23 mouse cellular contexts compared by ENCODE assay signal in genomic region chr9:66285901-66286300, GRCm38 (mm10).
DNase-seq lines count a peak whose midpoint lies in the region; ATAC-seq and TF ChIP-seq lines count a peak whose summit lies in the region.
"Had no signal": no experiment of that assay in that cellular context is flagged by ENCODE, and none has a peak within 500 bp of the region (broad histone marks: within the 10 kb centered on the region; RNA-seq: fewer than 3 reads in every experiment).

No protein-coding gene starts in this region.

- H3K4me2 ChIP-seq in midbrain, embryonic 11.5 days: no peak overlapping the region
- no peak overlapping the region for H3K4me2 ChIP-seq in midbrain, postnatal 0 days (ENCODE audit: low read depth, low read length, poor library complexity, severe bottlenecking)
- peak overlapping the region; percentile 36 for H3K4me2 ChIP-seq in myocyte (ENCODE audit: low read depth)
- H3K4me2 ChIP-seq: forebrain, embryonic 13.5 days; heart, embryonic 15.5 days; liver, embryonic 13.5 days; lung, embryonic 14.5 days; neural tube, embryonic 15.5 days had no signal

- DNase-seq in embryo, embryonic 11 days: peak; percentile 25
- no peak for DNase-seq in embryo, embryonic 9.5 days (ENCODE audit: extremely low spot score)
- peak; percentile 79 for DNase-seq in midbrain, embryonic 11.5 days (ENCODE audit: low spot score, missing footprints)
- DNase-seq in midbrain, postnatal 0 days (ENCODE audit: low spot score): no peak
- DNase-seq in adipocyte (ENCODE audit: low spot score): peak; percentile 15
- DNase-seq: cerebellum, adult 9-11 months; gastrocnemius, postnatal 25 days; heart, postnatal 4 days; liver, embryonic 13.5 days; lung, embryonic 14.5 days; lung, postnatal 36 days had no signal

- H3K9ac ChIP-seq in midbrain, embryonic 11.5 days (ENCODE audit: low read length): no peak overlapping the region
- H3K9ac ChIP-seq in midbrain, postnatal 0 days (replicated peaks; ENCODE audit: low read length, poor library complexity, severe bottlenecking): no peak overlapping the region
- H3K9ac ChIP-seq: forebrain, embryonic 13.5 days; heart, embryonic 15.5 days; liver, embryonic 13.5 days; lung, embryonic 14.5 days; neural tube, embryonic 15.5 days had no signal

- H3K4me1 ChIP-seq in midbrain, embryonic 11.5 days (ENCODE audit: control insufficient read depth, insufficient read depth, low read length): no peaks in the 10 kb centered on the region
- no peaks in the 10 kb centered on the region for H3K4me1 ChIP-seq in midbrain, postnatal 0 days (ENCODE audit: insufficient read depth, low read length)

- no peaks in the 10 kb centered on the region for H3K36me3 ChIP-seq in midbrain, embryonic 11.5 days (ENCODE audit: control insufficient read depth, insufficient read depth, low read length)
- H3K36me3 ChIP-seq in midbrain, postnatal 0 days (ENCODE audit: insufficient read depth, low read length): no peaks in the 10 kb centered on the region
- no peaks in the 10 kb centered on the region for H3K36me3 ChIP-seq in myocyte (ENCODE audit: control insufficient read depth, insufficient read depth)
- H3K36me3 ChIP-seq: heart, embryonic 15.5 days; liver, embryonic 13.5 days; midbrain, embryonic 10.5 days; neural tube, embryonic 15.5 days had no signal

- no peak overlapping the region for H3ac ChIP-seq in myocyte (ENCODE audit: control insufficient read depth, insufficient read length)

- no peak overlapping the region for H3K4me3 ChIP-seq in midbrain, embryonic 11.5 days (ENCODE audit: low read depth, low read length)
- no peak overlapping the region for H3K4me3 ChIP-seq in midbrain, postnatal 0 days (ENCODE audit: low read depth, low read length)
- no peak overlapping the region for H3K4me3 ChIP-seq in myocyte
- H3K4me3 ChIP-seq: erythroblast, embryonic 14.5 days; forebrain, embryonic 13.5 days; heart, embryonic 15.5 days; left cerebral cortex, adult 2 months; liver, embryonic 13.5 days; midbrain, embryonic 10.5 days; neural tube, embryonic 15.5 days had no signal

- no peak overlapping the region for H3K27ac ChIP-seq in midbrain, embryonic 11.5 days (ENCODE audit: low read depth, low read length)
- H3K27ac ChIP-seq in midbrain, postnatal 0 days (ENCODE audit: low read depth, low read length): no peak overlapping the region
- H3K27ac ChIP-seq: forebrain, embryonic 13.5 days; heart, embryonic 15.5 days; hindbrain, postnatal 0 days; left cerebral cortex, adult 2 months; liver, embryonic 13.5 days; midbrain, embryonic 10.5 days; neural tube, embryonic 15.5 days; stomach, postnatal 0 days had no signal

- ATAC-seq in midbrain, embryonic 11.5 days (ENCODE audit: low FRiP score): no peak
- ATAC-seq in midbrain, postnatal 0 days (ENCODE audit: low FRiP score): no peak
- ATAC-seq in cerebellum, adult (ENCODE audit: insufficient number of reproducible peaks, low FRiP score, low TSS enrichment): no peak
- ATAC-seq: forebrain, embryonic 13.5 days; hindbrain, postnatal 0 days; intestine, postnatal 0 days; Patski had no signal

- no peaks in the 10 kb centered on the region for H3K27me3 ChIP-seq in midbrain, embryonic 11.5 days (ENCODE audit: control insufficient read depth, insufficient read depth, low read length)
- no peaks in the 10 kb centered on the region for H3K27me3 ChIP-seq in midbrain, postnatal 0 days (ENCODE audit: insufficient read depth, low read length)
- no peaks in the 10 kb centered on the region for H3K27me3 ChIP-seq in myocyte (ENCODE audit: control insufficient read depth, insufficient read depth, insufficient read length)
- H3K27me3 ChIP-seq: forebrain, embryonic 13.5 days; heart, embryonic 15.5 days; liver, embryonic 13.5 days; neural tube, embryonic 15.5 days had no signal

- H3K79me2 ChIP-seq in myocyte (ENCODE audit: control insufficient read depth, insufficient read depth): no peaks in the 10 kb centered on the region

- WGBS in midbrain, embryonic 11.5 days: 76% methylated on average over 7 of the region's 7 CpGs
- WGBS in midbrain, postnatal 0 days: 33% methylated on average over 7 of the region's 7 CpGs

- TF ChIP-seq POLR2A in myocyte (IDR thresholded peaks at IDR 0.05; ENCODE audit: insufficient read length, low read depth): no peak

- H3K9me3 ChIP-seq in midbrain, embryonic 11.5 days (ENCODE audit: control insufficient read depth, low read length): no peaks in the 10 kb centered on the region
- no peaks in the 10 kb centered on the region for H3K9me3 ChIP-seq in midbrain, postnatal 0 days (ENCODE audit: low read length)
- H3K9me3 ChIP-seq: forebrain, embryonic 13.5 days; heart, embryonic 15.5 days; midbrain, embryonic 10.5 days; neural tube, embryonic 15.5 days had no signal

- TF ChIP-seq CTCF in midbrain, postnatal 0 days (IDR thresholded peaks at IDR 0.05): no peak

TF ChIP-seq in myocyte, 11 proteins besides CTCF, POLR2A, EP300 and RAD21:
- peak in 1 of 3 experiments; percentile 57 for TF ChIP-seq MYOD1 (IDR thresholded peaks at IDR 0.05; ENCODE audit: control insufficient read depth in 1 of 3, insufficient read length in 2 of 3, low read depth in 2 of 3)
- TF ChIP-seq TCF12 (IDR thresholded peaks at IDR 0.05; ENCODE audit: insufficient read depth, poor library complexity, severe bottlenecking): no peak
- peak; percentile 23 for TF ChIP-seq USF1 (IDR thresholded peaks at IDR 0.05; ENCODE audit: low read depth)
- TF ChIP-seq E2F4 (IDR thresholded peaks at IDR 0.05; ENCODE audit: insufficient read depth): no peak
TF ChIP-seq in myocyte: peak in this region for 2.

Comparison
In these comparisons a context has a peak if more than half of its experiments do, and no peak if none do; other contexts are left out.
1. DNase-seq: peak in embryo, embryonic 11 days (single experiment), midbrain, embryonic 11.5 days (single experiment) and adipocyte (single experiment); none in embryo, embryonic 9.5 days (single experiment) and midbrain, postnatal 0 days (single experiment).